Mouse (Mus musculus): ENCODE measurements at regions not wholly inside any gene's neighbourhood (a gene's known extent, or its start where the extent isn't known, plus 50 kb on each side); places are given as distances from the start of the nearest gene placed in this dataset.

DNA sequence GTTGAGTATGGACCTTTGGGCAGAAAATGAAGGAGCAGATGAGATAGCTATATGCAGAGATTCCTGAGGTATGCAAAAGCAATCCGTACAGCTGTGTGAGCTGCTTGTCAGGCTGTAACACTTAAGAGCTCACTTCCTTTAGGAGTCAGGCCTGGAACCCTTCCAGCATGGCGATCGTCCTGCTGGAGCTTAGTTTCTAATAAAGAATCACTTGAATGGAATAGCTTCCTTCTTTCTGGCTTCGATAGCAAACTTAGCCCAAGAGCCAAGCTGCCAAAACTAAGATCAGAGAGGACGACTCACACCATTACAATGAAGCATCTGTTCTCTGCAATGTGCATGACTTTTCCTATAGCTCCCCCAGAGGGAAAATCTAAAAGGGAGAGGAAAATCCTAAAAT lies 253.4 kb upstream of the Amot start:
- peak; percentile 5 to 12 for DNase-seq
- intact Hi-C loops (cut with DNase I): no loop called here

GRCm38 (mm10) chrX:145753427-145753826 lies 248.4 kb upstream of the Amot start:
- no peak for DNase-seq
- intact Hi-C loops (cut with DNase I): no loop called here
